Mouse (Mus musculus): ENCODE results near the gene Btbd2.

DNA sequence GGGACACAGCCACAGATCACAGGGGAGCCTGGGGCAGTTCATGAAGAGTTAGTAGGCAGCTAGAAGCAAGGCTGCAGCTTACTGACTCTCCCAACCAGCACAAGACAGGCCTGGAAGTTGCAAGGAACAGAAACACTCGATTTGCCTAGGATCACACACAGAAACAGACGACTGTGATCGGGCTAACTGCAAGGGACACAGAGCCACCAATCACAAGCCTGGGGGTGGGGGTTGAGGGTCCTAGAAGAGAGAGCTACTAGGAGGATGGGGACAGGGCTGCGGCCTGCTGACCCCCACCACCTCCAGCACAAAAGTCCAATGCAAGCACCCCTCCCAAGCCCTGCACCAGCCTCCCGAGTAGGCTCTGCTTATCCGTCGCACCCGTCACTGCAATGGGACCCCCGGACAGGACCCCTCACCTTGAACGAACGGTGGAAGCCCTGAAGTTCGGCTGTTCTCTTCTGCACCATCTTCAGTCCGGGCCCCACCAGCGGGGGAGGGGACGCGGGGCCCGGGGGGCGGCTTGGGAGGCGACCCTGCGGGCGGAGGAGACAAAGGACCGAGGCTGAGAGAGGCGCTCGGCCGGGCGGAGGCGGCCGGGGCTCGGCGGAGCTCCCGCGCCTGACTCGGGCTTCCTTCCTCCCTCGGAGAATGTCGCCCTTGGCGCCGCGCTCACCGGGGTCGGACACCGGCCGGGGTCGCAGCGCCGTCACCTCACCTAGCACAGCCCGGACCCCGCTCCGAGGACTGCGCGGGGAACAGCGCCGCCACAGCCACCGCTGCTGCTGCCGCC, 18.7 kb upstream of the Btbd2 start:
- TF ChIP-seq CTCF (IDR thresholded peaks at IDR 0.05; ENCODE audit: low read depth) = no peak
- TF ChIP-seq EP300 (IDR thresholded peaks at IDR 0.05; ENCODE audit: low read depth) = no peak

Measured in liver, embryonic 14.5 days (tissue).